Mouse (Mus musculus): ENCODE data around the gene Dgat2. TPM values are rescaled to one million over a fixed set of nuclear protein-coding genes. Genes with fewer than 3 reads are reported as not detected.

Gene Dgat2
- polyA plus RNA-seq, 1 experiment = 234 TPM

DNA sequence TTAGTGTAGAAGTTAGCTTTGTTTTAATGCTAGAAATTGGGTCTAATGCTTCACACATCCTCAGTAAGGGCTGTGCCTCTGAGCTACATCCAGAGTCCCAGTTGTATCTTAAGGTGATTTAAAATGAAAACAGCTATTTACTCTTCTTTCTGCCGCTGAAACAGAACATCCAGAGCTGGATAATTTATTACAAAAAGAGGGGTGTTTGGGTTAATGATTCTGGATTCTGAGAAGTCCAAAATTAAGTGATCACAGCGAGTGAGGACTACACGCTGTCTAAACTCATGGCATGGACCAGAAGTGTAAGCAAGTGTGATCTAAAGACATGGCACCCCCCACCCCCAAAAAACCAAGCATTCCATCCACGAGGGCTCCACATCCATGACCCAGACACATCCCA is 11.4 kb upstream of the Dgat2 start:
- Histone ChIP-seq H3K36me3 (ENCODE audit: control insufficient read depth, insufficient read depth, low read length) (no peaks in the 10 kb centered on the region), H3K27ac (ENCODE audit: insufficient read depth, low read depth, low read length) (no peak overlapping the region)

DNA sequence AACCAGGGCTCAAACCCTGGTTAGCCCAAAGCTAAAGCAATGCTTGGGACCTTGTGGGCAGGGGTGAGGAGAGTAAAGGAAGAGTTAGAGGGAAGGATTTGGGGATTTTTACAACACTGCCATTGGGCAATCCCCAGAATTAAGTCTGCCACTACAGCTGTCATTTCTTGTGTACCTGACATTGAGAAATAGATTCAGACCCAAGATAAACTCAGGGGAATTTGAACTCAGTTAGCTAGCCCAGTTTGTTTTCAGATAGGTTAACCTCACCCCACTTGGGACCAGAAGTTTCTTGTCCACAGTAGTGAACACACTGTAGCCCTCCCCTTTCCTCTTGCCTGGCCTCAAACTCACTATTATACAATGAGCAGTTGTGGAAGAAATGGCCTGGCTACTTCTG is 8.9 kb upstream of the Dgat2 start:
- TF ChIP-seq POLR2A (IDR thresholded peaks at IDR 0.05; ENCODE audit: low read depth, low read length) = no peak
- no peak for TF ChIP-seq CTCF (IDR thresholded peaks at IDR 0.05; ENCODE audit: extremely low read depth, insufficient read length, insufficient replicate concordance, low read depth, low read length)
- no peak overlapping the region for H3K4me3 ChIP-seq (ENCODE audit: low read depth, low read length)
- H3K4me1 ChIP-seq (ENCODE audit: control insufficient read depth, insufficient read depth, insufficient read length, low read length) = no peaks in the 10 kb centered on the region
- no peak overlapping the region for H3K27ac ChIP-seq (ENCODE audit: insufficient read depth, low read depth, low read length)
- no peaks in the 10 kb centered on the region for H3K36me3 ChIP-seq (ENCODE audit: control insufficient read depth, insufficient read depth, low read length)
- H3K27me3 ChIP-seq (ENCODE audit: control insufficient read depth, insufficient read depth, low read length) = no peaks in the 10 kb centered on the region

More for the DNA sequence above, 11.4 kb upstream of the Dgat2 start:
- no peaks in the 10 kb centered on the region for H3K27me3 ChIP-seq (ENCODE audit: control insufficient read depth, insufficient read depth, low read length)
- H3K4me3 ChIP-seq (ENCODE audit: low read depth, low read length) = no peak overlapping the region
- no peak for TF ChIP-seq CTCF (IDR thresholded peaks at IDR 0.05; ENCODE audit: extremely low read depth, insufficient read length, insufficient replicate concordance, low read depth, low read length)
- TF ChIP-seq POLR2A (IDR thresholded peaks at IDR 0.05; ENCODE audit: low read depth, low read length) = no peak
- WGBS = 85% methylated on average over 4 of the region's 4 CpGs
- H3K4me1 ChIP-seq (ENCODE audit: control insufficient read depth, insufficient read depth, insufficient read length, low read length) = no peaks in the 10 kb centered on the region

GRCm38 (mm10) chr7:99189885-99190284 is 7.4 kb upstream of the Dgat2 start:
- no peak overlapping the region for H3K27ac ChIP-seq (ENCODE audit: insufficient read depth, low read depth, low read length)
- WGBS = 76% methylated on average over 5 of the region's 5 CpGs
- peaks cover 2% of the 10 kb centered on the region; the same call in 1 of the 2 replicates for H3K4me1 ChIP-seq (ENCODE audit: control insufficient read depth, insufficient read depth, insufficient read length, low read length)
- no peak overlapping the region for H3K4me3 ChIP-seq (ENCODE audit: low read depth, low read length)
- no peaks in the 10 kb centered on the region for H3K27me3 ChIP-seq (ENCODE audit: control insufficient read depth, insufficient read depth, low read length)
- H3K36me3 ChIP-seq (ENCODE audit: control insufficient read depth, insufficient read depth, low read length) = no peaks in the 10 kb centered on the region
- TF ChIP-seq CTCF (IDR thresholded peaks at IDR 0.05; ENCODE audit: extremely low read depth, insufficient read length, insufficient replicate concordance, low read depth, low read length) = no peak
- no peak for TF ChIP-seq POLR2A (IDR thresholded peaks at IDR 0.05; ENCODE audit: low read depth, low read length)

- WGBS = 88% methylated on average over 6 of the region's 6 CpGs
- TF ChIP-seq POLR2A (IDR thresholded peaks at IDR 0.05; ENCODE audit: low read depth, low read length) = no peak
- TF ChIP-seq CTCF (IDR thresholded peaks at IDR 0.05; ENCODE audit: extremely low read depth, insufficient read length, insufficient replicate concordance, low read depth, low read length) = no peak
- no peaks in the 10 kb centered on the region for H3K27me3 ChIP-seq (ENCODE audit: control insufficient read depth, insufficient read depth, low read length)
- peaks cover 5% of the 10 kb centered on the region; the same call in 1 of the 2 replicates for H3K4me1 ChIP-seq (ENCODE audit: control insufficient read depth, insufficient read depth, insufficient read length, low read length)
- no peak overlapping the region for H3K4me3 ChIP-seq (ENCODE audit: low read depth, low read length)
- no peaks in the 10 kb centered on the region for H3K36me3 ChIP-seq (ENCODE audit: control insufficient read depth, insufficient read depth, low read length)
- no peak overlapping the region for H3K27ac ChIP-seq (ENCODE audit: insufficient read depth, low read depth, low read length)
Observed at GRCm38 (mm10) chr7:99188630-99189029, 6.1 kb upstream of the Dgat2 start.

DNA sequence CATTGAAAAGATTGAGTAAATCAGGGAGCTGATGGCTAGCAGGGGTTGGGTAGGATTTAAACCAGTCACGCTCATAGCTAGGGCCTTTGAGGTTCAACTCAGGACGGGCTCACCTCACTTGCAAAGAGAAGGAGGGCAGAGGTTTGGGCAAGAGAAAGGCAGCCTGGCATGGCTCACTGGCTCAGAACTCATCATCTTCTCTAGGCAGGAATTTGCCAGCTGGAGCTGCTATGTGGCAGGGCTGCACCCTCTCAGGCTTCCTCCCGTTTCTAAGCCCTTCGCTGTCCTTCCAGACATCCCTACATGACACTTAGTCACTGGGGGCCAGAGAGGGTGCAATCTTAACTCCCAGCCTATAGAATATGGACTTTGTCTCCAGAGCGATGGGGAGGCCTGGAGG is 4.9 kb upstream of the Dgat2 start:
- Histone ChIP-seq H3K4me1 (ENCODE audit: control insufficient read depth, insufficient read depth, insufficient read length, low read length) (peaks cover 12% of the 10 kb centered on the region; the same call in 1 of the 2 replicates), H3K27ac (ENCODE audit: insufficient read depth, low read depth, low read length) (no peak overlapping the region), H3K4me3 (ENCODE audit: low read depth, low read length) (no peak overlapping the region), H3K36me3 (ENCODE audit: control insufficient read depth, insufficient read depth, low read length) (no peaks in the 10 kb centered on the region), H3K27me3 (ENCODE audit: control insufficient read depth, insufficient read depth, low read length) (no peaks in the 10 kb centered on the region)
- no peak for TF ChIP-seq POLR2A (IDR thresholded peaks at IDR 0.05; ENCODE audit: low read depth, low read length)
- TF ChIP-seq CTCF (IDR thresholded peaks at IDR 0.05; ENCODE audit: extremely low read depth, insufficient read length, insufficient replicate concordance, low read depth, low read length) = no peak
- 81% methylated on average over 5 of the region's 5 CpGs for WGBS

- Histone ChIP-seq H3K27me3 (ENCODE audit: control insufficient read depth, insufficient read depth, low read length) (no peaks in the 10 kb centered on the region), H3K4me1 (ENCODE audit: control insufficient read depth, insufficient read depth, insufficient read length, low read length) (peaks cover 12% of the 10 kb centered on the region; the same call in 1 of the 2 replicates), H3K4me3 (ENCODE audit: low read depth, low read length) (no peak overlapping the region), H3K36me3 (ENCODE audit: control insufficient read depth, insufficient read depth, low read length) (no peaks in the 10 kb centered on the region), H3K27ac (ENCODE audit: insufficient read depth, low read depth, low read length) (no peak overlapping the region)
- 92% methylated on average over 3 of the region's 3 CpGs for WGBS
- TF ChIP-seq CTCF (IDR thresholded peaks at IDR 0.05; ENCODE audit: extremely low read depth, insufficient read length, insufficient replicate concordance, low read depth, low read length) (no peak), POLR2A (IDR thresholded peaks at IDR 0.05; ENCODE audit: low read depth, low read length) (no peak)
Observed at GRCm38 (mm10) chr7:99185405-99185804, 2.9 kb upstream of the Dgat2 start.

DNA sequence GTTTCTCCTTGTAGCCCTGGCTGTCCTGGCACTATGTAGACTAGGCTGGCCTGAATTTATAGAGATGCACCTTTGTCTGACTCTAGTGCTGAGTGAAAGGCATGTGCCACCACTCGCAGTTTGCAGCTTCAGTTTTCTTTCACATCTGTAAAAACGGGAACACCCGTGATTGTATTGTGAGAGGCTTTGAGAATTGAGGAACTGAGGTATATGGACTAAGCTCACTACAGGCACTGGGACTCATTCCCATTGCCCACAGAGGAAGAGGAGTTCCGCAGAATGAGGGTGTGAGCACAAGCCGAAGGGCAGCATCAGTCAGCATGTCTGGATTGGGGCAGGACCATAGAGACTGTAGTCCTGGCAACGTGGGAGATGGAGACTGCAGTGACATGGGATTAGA is 1.2 kb upstream of the Dgat2 start:
- TF ChIP-seq POLR2A (IDR thresholded peaks at IDR 0.05; ENCODE audit: low read depth, low read length) (no peak), CTCF (IDR thresholded peaks at IDR 0.05; ENCODE audit: extremely low read depth, insufficient read length, insufficient replicate concordance, low read depth, low read length) (no peak)
- no peaks in the 10 kb centered on the region for H3K36me3 ChIP-seq (ENCODE audit: control insufficient read depth, insufficient read depth, low read length)
- no peaks in the 10 kb centered on the region for H3K27me3 ChIP-seq (ENCODE audit: control insufficient read depth, insufficient read depth, low read length)
- no peak overlapping the region for H3K4me3 ChIP-seq (ENCODE audit: low read depth, low read length)
- no peak overlapping the region for H3K27ac ChIP-seq (ENCODE audit: insufficient read depth, low read depth, low read length)
- H3K4me1 ChIP-seq (ENCODE audit: control insufficient read depth, insufficient read depth, insufficient read length, low read length) = peaks cover 16% of the 10 kb centered on the region; the same call in 1 of the 2 replicates
- WGBS = 76% methylated on average over 6 of the region's 6 CpGs

All from small intestine, adult 2 months (tissue).